Mouse (Mus musculus) megakaryocyte progenitor cell, adult 5-6 weeks (primary cell): Measurements from ENCODE around the gene Pex11g. TPM values are rescaled to one million over a fixed set of nuclear protein-coding genes. Genes with fewer than 3 reads are reported as not detected.

Source experiments
- ATAC-seq: replicated peaks from 2 replicates; pipeline ENCODE4 v1.8.0; 2016; ENCODE audit warnings: mild to moderate bottlenecking, moderate TSS enrichment, inconsistent platforms; ENCODE audit not compliant: poor library complexity
- total RNA-seq, 2 experiments: library from RNA; stranded (forward) in 1 of 2; stranded (reverse) in 1 of 2; fragments of 157-497, 149-512 nt in 1 of 2; fragments of 200-1000 nt in 1 of 2; gene quantifications; 2 replicates each; pipeline versions ENCODE4 v1.2.3 to v1.2.4; 2015 to 2017

Pex11g gene
- total RNA-seq, 2 experiments from 2014 or later: 0.79 to 2.5 TPM

- ATAC-seq: peak; percentile 21; the same call in 1 of the 2 replicates
Measured at GRCm38 (mm10) chr8:3417455-3417854, 50.0 kb downstream of the Pex11g start.

- no peak for ATAC-seq
Measured at GRCm38 (mm10) chr8:3416846-3417245, 50.6 kb downstream of the Pex11g start.

DNA sequence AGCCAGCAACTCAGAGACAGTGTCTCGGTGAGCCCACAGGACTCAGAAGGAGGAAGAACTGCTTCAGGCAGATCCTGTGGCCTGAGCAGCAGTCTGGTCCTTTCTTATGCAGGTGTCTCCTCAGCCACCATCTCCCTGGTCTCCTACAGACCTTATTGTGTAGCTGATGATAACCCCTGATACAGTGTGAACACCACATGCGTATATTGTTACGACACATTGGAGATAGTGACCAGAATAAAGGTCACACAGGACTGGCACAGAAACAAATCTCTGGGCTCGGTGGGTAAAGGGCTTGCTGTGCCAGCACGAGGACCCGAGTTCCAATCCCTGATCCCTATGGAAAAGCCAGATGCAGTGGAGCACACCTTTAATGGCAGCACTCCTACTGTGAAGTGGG lies 51.8 kb downstream of the Pex11g start:
- no peak for ATAC-seq

DNA sequence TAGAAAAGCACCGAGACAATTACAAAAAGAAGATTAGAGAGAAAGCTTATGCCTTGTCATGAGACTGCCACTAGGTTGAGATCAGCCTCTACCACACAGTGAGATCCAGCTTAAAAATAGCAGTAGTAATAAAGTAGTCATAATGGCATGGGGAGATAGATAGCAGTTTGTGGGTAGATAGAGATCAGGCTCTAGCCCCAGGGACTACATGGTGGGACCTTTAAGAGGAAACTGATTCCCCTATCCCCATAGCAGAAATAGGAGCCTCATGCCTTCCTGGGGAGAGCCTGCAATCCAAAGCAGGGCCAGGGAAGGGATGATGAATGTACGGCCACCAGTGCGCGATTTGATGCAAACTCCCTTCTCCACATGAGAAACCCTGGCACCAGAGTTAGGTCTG lies 52.2 kb downstream of the Pex11g start:
- ATAC-seq: no peak

DNA sequence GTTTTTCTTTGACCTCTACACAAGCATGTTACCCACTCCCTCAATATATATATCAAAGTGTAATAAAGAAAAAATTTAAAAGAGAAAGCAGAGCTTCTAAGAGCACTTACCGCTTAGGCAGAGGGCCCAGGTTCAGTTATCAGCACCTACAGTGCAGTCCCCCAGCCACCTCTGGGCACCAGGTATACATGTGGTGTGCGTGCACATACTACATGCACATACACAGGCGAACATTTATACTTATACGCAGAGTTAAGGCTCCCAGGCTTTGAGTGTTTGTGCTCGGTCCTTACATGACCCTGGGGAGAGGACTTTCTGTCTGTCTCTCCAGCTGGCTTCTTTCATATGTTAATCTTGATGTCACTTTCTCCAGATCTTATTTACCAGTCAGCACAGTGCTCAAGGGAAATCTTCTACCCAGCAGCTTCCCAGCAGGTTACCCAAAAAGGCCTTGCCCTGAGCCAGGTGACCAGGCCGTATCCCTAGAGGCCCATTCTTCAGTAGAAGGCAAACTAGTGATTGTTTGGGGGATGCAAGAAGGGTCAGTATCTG lies 52.8 kb downstream of the Pex11g start:
- ATAC-seq: no peak

- no peak for ATAC-seq
Measured at GRCm38 (mm10) chr8:3412816-3413215, 54.7 kb downstream of the Pex11g start.

DNA sequence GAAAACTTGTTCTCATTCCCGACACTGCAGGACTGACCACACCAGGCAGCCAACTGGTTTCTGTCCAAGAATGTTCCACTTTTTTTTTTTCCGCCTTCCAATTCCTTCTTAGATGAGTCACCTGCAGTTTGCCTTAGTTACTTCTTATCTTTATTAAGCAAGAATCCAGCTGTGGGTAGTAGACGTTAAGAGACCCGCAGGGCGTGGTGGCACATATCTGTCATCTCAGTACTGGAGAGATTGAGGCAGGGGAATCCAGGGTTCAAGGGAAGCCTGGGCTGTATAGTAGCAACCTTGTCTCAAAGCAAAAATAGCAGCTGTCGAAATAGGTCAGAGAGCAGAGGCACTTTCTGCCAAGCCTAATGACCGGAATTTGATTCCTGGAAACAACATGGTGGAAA lies 55.6 kb downstream of the Pex11g start:
- peak; percentile 73 for ATAC-seq

- peak; percentile 37; the same call in 1 of the 2 replicates for ATAC-seq
Measured at GRCm38 (mm10) chr8:3411085-3411484, 56.4 kb downstream of the Pex11g start.

DNA sequence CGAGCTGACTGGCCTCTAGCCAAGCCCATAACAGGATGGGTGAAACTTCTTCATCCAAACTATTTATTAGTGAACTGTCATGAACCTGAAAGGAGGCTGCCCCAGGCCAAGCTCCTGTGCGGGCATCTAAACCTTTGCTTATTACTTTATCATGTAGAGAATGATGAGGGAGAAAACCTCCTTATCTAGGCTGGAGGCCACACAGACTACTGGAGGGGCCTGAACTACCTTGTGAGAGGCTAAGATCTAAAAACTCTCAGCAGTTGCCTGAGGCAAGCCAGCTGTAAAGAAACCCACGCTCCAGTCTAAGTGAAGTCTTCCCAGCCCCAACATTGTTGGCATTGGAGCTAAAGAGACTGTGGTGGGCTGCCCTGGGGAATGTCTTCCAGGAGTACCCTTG lies 60.1 kb downstream of the Pex11g start:
- peak; percentile 48 for ATAC-seq

Other genes starting within 250 kb of the Pex11g start
- 15.9 and 21.0 TPM in 2 replicates for gene Insr, start 188.1 kb downstream of the Pex11g start, total RNA-seq (2015)
- 9.7 and 10.3 TPM in 2 replicates for gene Insr, start 188.1 kb downstream of the Pex11g start, total RNA-seq (2017)
- 6.6 and 10.0 TPM in 2 replicates for gene A430078G23Rik, start 114.3 kb downstream of the Pex11g start, total RNA-seq (2015)
- 16.5 and 23.9 TPM in 2 replicates for gene A430078G23Rik, start 114.3 kb downstream of the Pex11g start, total RNA-seq (2017)
- gene Arhgef18, start 74.7 kb downstream of the Pex11g start, total RNA-seq (2015): 22.6 and 28.9 TPM in 2 replicates
- 22.9 and 25.5 TPM in 2 replicates for gene Arhgef18, start 74.7 kb downstream of the Pex11g start, total RNA-seq (2017)
- gene Tex45, start 3.2 kb upstream of the Pex11g start, total RNA-seq (2015): 0.17 TPM in 1 of 2 replicates, not detected in the other
- 0.21 TPM in 1 of 2 replicates, not detected in the other for gene Tex45, start 3.2 kb upstream of the Pex11g start, total RNA-seq (2017)
- 9.3 and 12.3 TPM in 2 replicates for gene Zfp358, start 25.5 kb upstream of the Pex11g start, total RNA-seq (2015)
- gene Zfp358, start 25.5 kb upstream of the Pex11g start, total RNA-seq (2017): 4.6 and 7.0 TPM in 2 replicates
- 13.6 and 20.5 TPM in 2 replicates for gene Mcoln1, start 32.8 kb upstream of the Pex11g start, total RNA-seq (2015)
- gene Mcoln1, start 32.8 kb upstream of the Pex11g start, total RNA-seq (2017): 20.1 and 23.0 TPM in 2 replicates
- 13.8 and 16.8 TPM in 2 replicates for gene Pnpla6, start 47.7 kb upstream of the Pex11g start, total RNA-seq (2015)
- 14.0 and 17.7 TPM in 2 replicates for gene Pnpla6, start 47.7 kb upstream of the Pex11g start, total RNA-seq (2017)
- gene C330021F23Rik, start 100.3 kb upstream of the Pex11g start, total RNA-seq (2015): 1.0 TPM in 1 of 2 replicates, not detected in the other
- not detected in 2 replicates for gene C330021F23Rik, start 100.3 kb upstream of the Pex11g start, total RNA-seq (2017)
- 0.32 and 0.37 TPM in 2 replicates for gene Camsap3, start 119.6 kb upstream of the Pex11g start, total RNA-seq (2015)
- gene Camsap3, start 119.6 kb upstream of the Pex11g start, total RNA-seq (2017): 0.21 and 0.27 TPM in 2 replicates
- 16.5 and 20.1 TPM in 2 replicates for gene Xab2, start 153.6 kb upstream of the Pex11g start, total RNA-seq (2015)
- 55.5 and 56.5 TPM in 2 replicates for gene Xab2, start 153.6 kb upstream of the Pex11g start, total RNA-seq (2017)
- gene Pet100, start 153.9 kb upstream of the Pex11g start, total RNA-seq (2015): 131 and 181 TPM in 2 replicates
- 255 and 285 TPM in 2 replicates for gene Pet100, start 153.9 kb upstream of the Pex11g start, total RNA-seq (2017)
- gene Pcp2, start 157.9 kb upstream of the Pex11g start, total RNA-seq (2015): not detected in 2 replicates
- not detected in 2 replicates for gene Pcp2, start 157.9 kb upstream of the Pex11g start, total RNA-seq (2017)
- 113 and 143 TPM in 2 replicates for gene Stxbp2, start 163.3 kb upstream of the Pex11g start, total RNA-seq (2015)
- 93.7 and 166 TPM in 2 replicates for gene Stxbp2, start 163.3 kb upstream of the Pex11g start, total RNA-seq (2017)
- gene Retn, start 188.1 kb upstream of the Pex11g start, total RNA-seq (2015): 0.56 TPM in 1 of 2 replicates, not detected in the other
- gene Retn, start 188.1 kb upstream of the Pex11g start, total RNA-seq (2017): not detected in 2 replicates
- 21.5 and 30.3 TPM in 2 replicates for gene Mcemp1, start 198.1 kb upstream of the Pex11g start, total RNA-seq (2015)
- gene Mcemp1, start 198.1 kb upstream of the Pex11g start, total RNA-seq (2017): 16.0 TPM in 2 replicates
- gene Fcor, start 204.7 kb upstream of the Pex11g start, total RNA-seq (2015): 22.6 and 25.4 TPM in 2 replicates
- gene Fcor, start 204.7 kb upstream of the Pex11g start, total RNA-seq (2017): 10.5 and 15.2 TPM in 2 replicates
- gene Trappc5, start 208.6 kb upstream of the Pex11g start, total RNA-seq (2015): 19.6 and 22.8 TPM in 2 replicates
- gene Trappc5, start 208.6 kb upstream of the Pex11g start, total RNA-seq (2017): 37.7 and 38.5 TPM in 2 replicates
- gene Fcer2a, start 226.5 kb upstream of the Pex11g start, total RNA-seq (2015): not detected in 2 replicates
- not detected in 2 replicates for gene Fcer2a, start 226.5 kb upstream of the Pex11g start, total RNA-seq (2017)